Mouse (Mus musculus) gonadal fat pad, adult 2 months (tissue): ENCODE measurements around the gene Gadd45g. TPM values are rescaled to one million over a fixed set of nuclear protein-coding genes. Genes with fewer than 3 reads are reported as not detected.

Experiments
- DNase-seq: peaks from one replicate; pipeline ENCODE4 v3.0.0-alpha.2; 2012; ENCODE audit warnings: low read depth
- polyA plus RNA-seq: library from polyadenylated mRNA; depleted of rRNA; stranded (reverse); fragments of >200 nt; gene quantifications from 2 replicates; pipeline ENCODE4 v1.2.3, GENCODE M21; 2012; rRNA removed

The Gadd45g gene
- polyA plus RNA-seq, 1 experiment: 41.6 TPM

DNA sequence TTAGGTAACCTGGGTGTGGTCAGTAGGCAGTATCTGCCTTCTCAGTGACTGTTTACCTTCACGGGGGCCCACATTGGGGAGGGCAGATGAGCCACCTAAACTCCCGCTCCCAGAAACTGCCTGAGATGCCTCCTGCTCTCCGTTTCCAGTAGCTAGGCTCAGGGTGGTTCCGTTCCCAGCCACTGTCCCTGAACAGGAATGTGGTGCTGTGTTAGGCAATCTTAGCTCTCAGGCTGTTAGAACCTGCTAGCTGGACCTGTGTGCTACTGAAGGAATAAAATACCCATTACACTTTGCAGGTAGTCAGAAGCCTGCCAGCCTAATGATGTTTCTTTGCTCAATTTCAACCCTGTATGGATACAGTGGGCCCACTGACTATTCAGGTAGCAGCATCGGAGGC, 37.8 kb downstream of the Gadd45g start:
- DNase-seq: no peak

- DNase-seq: no peak
Observed at GRCm38 (mm10) chr13:51885594-51885993, 39.1 kb downstream of the Gadd45g start.

DNA sequence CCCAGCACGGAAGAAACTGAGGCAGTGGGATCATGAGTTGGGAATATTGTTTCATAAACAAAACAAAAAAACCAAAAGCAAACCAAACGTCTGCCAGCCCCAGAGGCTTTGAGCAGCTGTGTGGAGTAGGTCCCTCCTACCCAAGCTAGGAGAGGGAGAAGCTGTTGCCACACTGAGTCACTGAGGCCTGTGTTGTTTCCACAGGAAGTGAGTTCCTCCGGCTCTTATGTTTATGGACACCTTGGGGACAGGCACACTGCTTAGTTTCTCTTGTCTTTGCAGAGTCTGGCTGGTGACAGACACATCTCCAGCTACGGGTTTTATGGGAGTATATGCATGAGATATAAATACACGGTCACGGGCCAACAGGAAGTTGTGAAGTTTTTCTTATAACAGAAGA, 39.6 kb downstream of the Gadd45g start:
- no peak for DNase-seq

DNA sequence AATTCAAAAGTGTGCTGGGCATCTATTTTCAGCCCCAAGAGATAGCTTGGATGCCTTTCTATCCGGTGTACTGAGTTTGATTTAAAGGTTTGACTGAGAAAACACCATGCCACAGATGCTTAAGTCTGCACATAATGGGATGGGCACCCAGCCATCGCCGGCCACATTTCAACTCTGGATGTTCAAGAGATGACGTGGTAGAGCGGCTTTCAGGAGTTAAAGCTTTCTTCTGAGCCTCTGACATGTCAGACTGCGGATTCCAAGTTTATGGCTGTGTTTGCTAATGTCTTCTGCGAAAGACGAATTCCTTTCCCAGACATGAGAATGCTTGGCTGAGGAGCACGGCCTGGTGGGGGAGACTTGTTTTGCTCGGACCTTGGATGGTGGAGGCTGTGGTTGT, 40.2 kb downstream of the Gadd45g start:
- no peak for DNase-seq

GRCm38 (mm10) chr13:51888426-51888825, 41.9 kb downstream of the Gadd45g start:
- no peak for DNase-seq

DNA sequence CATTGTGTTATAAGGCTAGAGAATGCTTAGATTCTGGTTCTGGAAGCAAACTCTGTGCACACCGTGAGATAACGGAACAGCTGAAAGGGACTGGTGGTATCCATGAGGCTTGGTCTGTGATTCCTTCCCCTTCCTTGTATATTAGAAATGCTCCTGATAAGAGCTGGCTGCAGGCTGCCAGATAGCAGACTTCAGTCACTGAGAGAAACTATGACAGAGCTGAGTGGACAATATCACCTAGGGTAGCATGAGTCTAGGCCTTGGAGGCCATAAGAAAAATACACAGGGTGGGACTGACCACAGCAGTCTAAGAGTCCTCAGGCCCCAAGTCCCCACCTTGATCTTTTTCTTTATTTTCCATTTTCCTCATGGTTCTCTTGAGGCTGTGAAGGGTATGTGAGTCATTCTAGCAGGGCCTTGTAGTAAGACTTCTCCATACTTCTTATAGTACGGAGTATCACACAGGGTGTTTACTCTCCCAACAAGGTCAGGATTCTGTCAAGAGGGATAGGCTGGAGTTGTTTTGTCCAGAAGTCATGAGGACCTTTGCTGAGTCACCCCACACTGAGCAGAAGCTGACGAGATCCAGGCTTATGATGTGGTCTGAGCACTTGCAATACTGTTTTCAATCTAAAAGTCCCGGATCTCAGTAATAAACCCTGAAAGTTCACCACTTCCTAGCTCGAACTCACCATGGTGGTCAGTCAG, 45.5 kb downstream of the Gadd45g start:
- DNase-seq: no peak

GRCm38 (mm10) chr13:51897579-51897978, 51.1 kb downstream of the Gadd45g start:
- no peak for DNase-seq

Other genes starting within 250 kb of the Gadd45g start
- gene Cks2, start 201.4 kb upstream of the Gadd45g start, polyA plus RNA-seq: 7.0 and 11.2 TPM in 2 replicates
- gene Secisbp2, start 195.0 kb upstream of the Gadd45g start, polyA plus RNA-seq: 17.5 and 17.7 TPM in 2 replicates
- gene Sema4d, start 52.9 kb upstream of the Gadd45g start, polyA plus RNA-seq: 7.5 and 14.1 TPM in 2 replicates